Mouse (Mus musculus) splenic B cell, adult 2 months (primary cell): Measurements from ENCODE around the gene Psen2.

Source experiments
- DNase-seq: peaks from one replicate; pipeline ENCODE4 v3.0.0-alpha.2; 2011; ENCODE audit warnings: low read depth, low spot score
- H3K27me3 ChIP-seq: 2 replicates; pipeline ENCODE4 v1.6.1; 2012; ENCODE audit warnings: mild to moderate bottlenecking, low read length, moderate library complexity, mixed read lengths; ENCODE audit not compliant: control insufficient read depth, poor library complexity, insufficient read depth, severe bottlenecking
- H3K36me3 ChIP-seq: 2 replicates; pipeline ENCODE4 v1.6.1; 2012; ENCODE audit warnings: mild to moderate bottlenecking, low read length, moderate library complexity, mixed read lengths; ENCODE audit not compliant: control insufficient read depth, poor library complexity, insufficient read depth, severe bottlenecking

Psen2 gene

GRCm38 (mm10) chr1:180261415-180261814 lies 1.8 kb downstream of the Psen2 start:
- Histone ChIP-seq H3K27me3 (no peaks in the 10 kb centered on the region), H3K36me3 (no peaks in the 10 kb centered on the region)
- no peak for DNase-seq

GRCm38 (mm10) chr1:180260886-180261285 lies 2.4 kb downstream of the Psen2 start:
- DNase-seq, result no peak
- H3K27me3 ChIP-seq, result no peaks in the 10 kb centered on the region

GRCm38 (mm10) chr1:180259753-180260152 lies 3.5 kb downstream of the Psen2 start:
- Histone ChIP-seq H3K36me3 (no peaks in the 10 kb centered on the region), H3K27me3 (no peaks in the 10 kb centered on the region)
- no peak for DNase-seq

More at GRCm38 (mm10) chr1:180260886-180261285, 2.4 kb downstream of the Psen2 start:
- no peaks in the 10 kb centered on the region for H3K36me3 ChIP-seq

- Histone ChIP-seq H3K27me3 (no peaks in the 10 kb centered on the region), H3K36me3 (no peaks in the 10 kb centered on the region)
- no peak for DNase-seq
These were observed 5.8 kb downstream of the Psen2 start for GRCm38 (mm10) chr1:180257446-180257845.

GRCm38 (mm10) chr1:180256866-180257265 lies 6.4 kb downstream of the Psen2 start:
- Histone ChIP-seq H3K27me3 (no peaks in the 10 kb centered on the region), H3K36me3 (no peaks in the 10 kb centered on the region)
- no peak for DNase-seq

- Histone ChIP-seq H3K36me3 (no peaks in the 10 kb centered on the region), H3K27me3 (no peaks in the 10 kb centered on the region)
- peak; percentile 98 for DNase-seq
These were observed 7.0 kb downstream of the Psen2 start for GRCm38 (mm10) chr1:180256138-180256674.

- no peak for DNase-seq
- H3K36me3 ChIP-seq, result no peaks in the 10 kb centered on the region
- H3K27me3 ChIP-seq, result no peaks in the 10 kb centered on the region
These were observed 7.7 kb downstream of the Psen2 start for GRCm38 (mm10) chr1:180255294-180256117.

- no peaks in the 10 kb centered on the region for H3K36me3 ChIP-seq
- DNase-seq, result no peak
- H3K27me3 ChIP-seq, result no peaks in the 10 kb centered on the region
These were observed 8.9 kb downstream of the Psen2 start for GRCm38 (mm10) chr1:180254316-180254715.

GRCm38 (mm10) chr1:180252656-180253190 lies 10.5 kb downstream of the Psen2 start:
- Histone ChIP-seq H3K27me3 (no peaks in the 10 kb centered on the region), H3K36me3 (no peaks in the 10 kb centered on the region)
- DNase-seq, result no peak

GRCm38 (mm10) chr1:180251176-180252048 lies 11.8 kb downstream of the Psen2 start:
- Histone ChIP-seq H3K36me3 (no peaks in the 10 kb centered on the region), H3K27me3 (no peaks in the 10 kb centered on the region)
- DNase-seq, result peak; percentile 78

- no peak for DNase-seq
- Histone ChIP-seq H3K27me3 (no peaks in the 10 kb centered on the region), H3K36me3 (no peaks in the 10 kb centered on the region)
These were observed 12.8 kb downstream of the Psen2 start for GRCm38 (mm10) chr1:180250441-180250830.

GRCm38 (mm10) chr1:180249666-180250440 lies 13.4 kb downstream of the Psen2 start:
- DNase-seq, result peak; percentile 66
- H3K27me3 ChIP-seq, result no peaks in the 10 kb centered on the region
- H3K36me3 ChIP-seq, result no peaks in the 10 kb centered on the region; the same call in 1 of the 2 replicates

GRCm38 (mm10) chr1:180248593-180249146 lies 14.6 kb downstream of the Psen2 start:
- H3K27me3 ChIP-seq, result no peaks in the 10 kb centered on the region
- no peaks in the 10 kb centered on the region; the same call in 1 of the 2 replicates for H3K36me3 ChIP-seq
- DNase-seq, result no peak

GRCm38 (mm10) chr1:180247901-180248300 lies 15.3 kb downstream of the Psen2 start:
- no peak for DNase-seq
- Histone ChIP-seq H3K36me3 (no peaks in the 10 kb centered on the region; the same call in 1 of the 2 replicates), H3K27me3 (no peaks in the 10 kb centered on the region)
